Mouse (Mus musculus): ENCODE data around the gene Camk2g.

GRCm38 (mm10) chr14:20803606-20803938 is 9.7 kb upstream of the Camk2g start:
- TF ChIP-seq HCFC1 (IDR thresholded peaks at IDR 0.05; ENCODE audit: low read depth, low read length) (no peak), POLR2A (IDR thresholded peaks at IDR 0.05; ENCODE audit: control insufficient read depth in 1 of 2, insufficient read depth in 1 of 2, low read depth in 1 of 2, low read length in 2 of 2, poor library complexity in 1 of 2) (no peak), MYB (IDR thresholded peaks at IDR 0.05; ENCODE audit: low read depth, low read length) (no peak), CTCF (IDR thresholded peaks at IDR 0.05 in 2 of 3, conservative IDR thresholded peaks at IDR 0.05 in 1 of 3; ENCODE audit: control insufficient read depth in 1 of 3, insufficient read depth in 1 of 3, low read depth in 2 of 3, low read length in 3 of 3, poor library complexity in 1 of 3, severe bottlenecking in 1 of 3) (peak; percentile 96 to 98 (median 98)), ELF1 (IDR thresholded peaks at IDR 0.05; ENCODE audit: low read depth, low read length) (no peak), ZKSCAN1 (IDR thresholded peaks at IDR 0.05; ENCODE audit: low read depth, low read length) (no peak), TBP (IDR thresholded peaks at IDR 0.05; ENCODE audit: low read depth, low read length) (no peak), SMC3 (IDR thresholded peaks at IDR 0.05; ENCODE audit: low read depth, low read length) (peak; percentile 97)
